Mouse (Mus musculus) spleen, adult 18-20 months (tissue): ENCODE data around the gene Eif3k.

Experiments used
- DNase-seq, 2 experiments: peaks; one replicate each; pipeline ENCODE4 v3.0.0; 2022; ENCODE audit warnings: mixed read lengths in 2 of 2

Eif3k gene

DNA sequence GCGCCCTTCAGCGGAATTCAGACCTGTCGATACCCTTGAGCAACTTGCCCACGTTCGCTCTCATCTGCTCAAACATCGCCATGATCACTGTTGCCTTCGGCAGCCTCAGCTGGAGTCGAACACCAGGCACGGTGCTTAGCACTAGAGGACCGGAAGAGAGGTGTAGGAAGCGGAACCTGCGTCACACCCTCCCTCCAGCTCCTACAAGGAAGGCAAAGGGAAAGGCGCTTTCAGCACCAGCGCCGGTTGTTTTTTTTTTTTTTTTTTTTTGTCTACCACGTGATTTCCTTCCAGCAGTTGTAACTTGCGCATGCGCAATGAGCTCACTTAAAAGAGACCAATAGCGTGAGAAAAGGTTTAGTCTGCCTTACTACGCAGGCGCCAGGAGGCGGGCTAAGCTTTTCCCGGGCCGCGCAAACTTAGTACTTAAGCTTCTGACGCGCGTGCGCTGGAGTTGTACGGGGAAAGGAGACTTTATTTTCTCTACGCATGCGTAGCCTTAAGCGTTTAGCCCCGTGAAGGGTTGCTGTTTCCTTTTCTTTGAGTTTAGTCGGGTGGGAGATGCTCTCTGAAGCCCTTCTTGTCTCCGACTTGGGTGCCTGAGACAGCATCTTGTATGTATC lies at the start of gene Eif3k, which contains the start of gene Map4k1:
TSS of gene Eif3k (minus strand) at position 214 of the 623 bp plus-strand sequence.
TSS of gene Map4k1 (plus strand) at position 400 of the 623 bp plus-strand sequence.
- DNase-seq = peak; percentile 90 to 91

DNA sequence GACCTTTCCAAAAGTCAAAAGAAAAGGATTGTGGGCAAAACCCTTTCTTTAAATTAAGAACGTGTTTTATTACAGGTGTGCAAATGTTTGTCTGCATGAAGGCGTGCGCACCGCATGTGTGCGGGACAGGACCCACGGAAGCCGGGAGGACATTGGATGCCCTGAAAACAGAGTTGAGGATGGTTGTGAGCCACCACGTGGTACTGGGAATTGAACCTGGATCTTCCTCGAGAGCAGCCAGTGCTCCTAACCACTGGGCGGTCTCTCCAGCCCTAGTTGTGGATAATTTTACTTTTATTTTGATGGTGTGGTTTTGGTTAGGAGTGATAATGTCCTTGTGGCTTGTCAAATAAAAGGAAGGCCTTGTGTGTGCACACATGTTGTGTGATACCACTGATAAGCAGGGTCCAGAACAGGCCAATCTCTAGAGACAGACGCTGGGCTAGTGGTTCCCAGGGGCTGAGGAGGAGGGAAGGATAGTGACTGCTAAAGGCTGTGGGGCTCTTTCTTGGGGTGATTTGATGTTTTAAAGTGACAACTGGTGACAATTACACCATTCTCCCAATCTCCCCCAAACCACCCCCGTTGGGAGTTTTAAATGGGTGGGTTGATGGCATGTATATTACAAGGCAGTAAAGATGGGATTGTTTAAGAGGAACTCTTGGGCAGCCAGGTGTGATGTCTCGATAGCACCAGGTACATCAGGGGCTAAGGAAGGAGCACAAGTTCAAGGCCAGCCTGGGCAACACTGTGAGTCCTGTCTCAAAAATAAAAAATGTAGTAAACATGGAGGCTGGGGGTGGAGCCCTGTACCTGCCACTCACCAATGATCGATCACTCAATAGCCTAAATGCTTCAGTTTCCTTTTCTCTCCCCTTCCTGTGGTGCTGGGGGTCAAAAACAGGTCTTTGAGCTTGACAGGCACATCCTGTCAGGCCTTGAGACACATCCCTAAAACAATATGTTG lies 48.3 kb upstream of the Eif3k start:
- DNase-seq = no peak

DNA sequence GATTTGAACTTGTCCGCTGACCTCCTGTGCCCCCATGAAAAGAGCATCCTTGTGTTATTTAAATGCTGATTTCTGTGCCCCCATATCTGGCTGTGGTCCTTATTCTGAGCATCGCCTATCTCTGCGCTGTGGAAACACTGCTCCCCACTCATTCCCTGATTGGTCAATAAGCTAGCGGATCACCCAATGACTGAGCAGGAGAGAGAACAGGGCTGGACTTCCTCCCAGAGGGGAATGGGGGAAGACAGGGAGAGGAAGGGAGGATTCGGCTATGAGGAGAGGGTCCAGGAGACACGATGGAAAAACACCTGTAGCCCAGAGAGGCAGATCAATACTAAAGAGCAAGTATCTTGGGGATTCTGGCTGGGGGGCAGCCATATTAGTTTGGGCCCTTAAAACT lies 47.1 kb upstream of the Eif3k start:
- no peak for DNase-seq

DNA sequence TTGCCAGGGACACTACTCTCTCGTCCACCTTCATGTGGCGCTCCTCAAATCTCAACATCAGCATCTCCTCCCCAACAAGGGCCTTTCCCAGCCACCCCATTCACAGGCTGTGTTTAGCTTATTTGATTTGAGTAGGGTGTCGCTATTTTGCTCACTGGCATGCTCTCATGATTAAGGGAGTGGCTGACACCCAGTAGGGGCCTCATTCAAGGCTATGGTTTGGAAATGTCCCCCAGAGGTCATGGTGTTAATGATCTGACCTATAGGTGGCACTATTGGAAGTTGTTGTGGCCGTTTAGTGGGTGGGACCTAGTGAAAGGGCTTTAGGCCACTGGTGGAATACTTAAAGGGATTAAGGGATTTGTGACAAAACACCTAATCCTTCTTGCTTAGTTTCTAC lies 45.1 kb upstream of the Eif3k start:
- DNase-seq = no peak

DNA sequence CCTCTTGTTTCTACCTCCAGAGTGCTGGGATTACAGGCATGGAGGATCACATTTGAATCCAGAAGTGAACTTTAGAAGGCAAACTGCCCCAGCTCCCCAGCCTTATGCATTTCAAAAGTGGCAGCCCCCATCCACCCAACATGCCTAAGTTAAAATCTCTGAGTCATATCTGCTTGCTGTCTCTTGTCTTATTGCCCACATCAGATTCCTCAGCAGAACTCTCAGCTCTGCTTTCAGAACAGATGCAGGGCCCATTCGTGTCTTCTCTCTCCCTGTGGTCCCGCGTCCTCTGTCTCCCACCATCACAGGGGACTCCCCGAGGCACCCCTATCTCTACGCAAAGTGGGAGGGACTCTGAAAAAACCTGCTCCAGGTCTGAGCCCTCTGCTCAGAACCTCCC lies 44.5 kb upstream of the Eif3k start:
- DNase-seq = no peak

DNA sequence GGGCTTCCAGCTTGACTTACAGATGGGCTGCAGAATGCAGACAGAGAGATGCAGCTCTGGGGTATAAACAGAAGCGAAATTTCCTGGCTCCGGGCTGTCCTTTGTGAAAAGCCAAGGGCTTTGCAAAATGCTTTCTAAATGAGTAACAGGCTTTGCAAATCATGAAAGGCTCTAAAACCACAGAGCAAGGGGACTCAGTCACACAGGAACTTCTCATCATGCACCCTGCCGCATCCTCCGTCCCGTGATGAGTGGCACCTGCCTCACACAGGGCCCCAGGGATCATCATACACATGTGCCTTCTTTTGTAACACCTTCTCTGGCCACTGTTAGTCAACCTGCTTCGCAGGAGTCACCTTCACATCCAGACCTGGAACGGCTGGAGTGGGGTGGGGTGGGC lies 43.9 kb upstream of the Eif3k start:
- no peak for DNase-seq

DNA sequence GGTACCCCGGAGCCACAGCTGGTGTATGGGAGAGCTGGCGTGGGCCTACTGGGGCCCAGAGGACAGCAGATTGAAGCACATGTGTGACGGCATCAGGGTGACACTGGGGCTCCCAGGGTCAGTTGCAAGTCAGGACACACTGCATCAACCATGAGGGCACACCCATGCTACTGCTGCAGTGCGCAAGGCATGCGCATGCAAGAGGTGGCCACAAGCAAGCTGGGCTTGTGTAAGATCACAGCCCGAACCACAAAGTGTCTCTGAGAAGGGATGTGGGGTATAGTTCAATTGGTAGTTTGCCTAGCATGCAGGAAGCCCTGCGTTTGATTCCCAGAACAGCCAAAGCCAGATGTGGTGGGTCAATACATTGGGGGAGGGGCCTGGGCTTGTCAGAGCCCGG lies 41.9 kb upstream of the Eif3k start:
- DNase-seq = no peak

DNA sequence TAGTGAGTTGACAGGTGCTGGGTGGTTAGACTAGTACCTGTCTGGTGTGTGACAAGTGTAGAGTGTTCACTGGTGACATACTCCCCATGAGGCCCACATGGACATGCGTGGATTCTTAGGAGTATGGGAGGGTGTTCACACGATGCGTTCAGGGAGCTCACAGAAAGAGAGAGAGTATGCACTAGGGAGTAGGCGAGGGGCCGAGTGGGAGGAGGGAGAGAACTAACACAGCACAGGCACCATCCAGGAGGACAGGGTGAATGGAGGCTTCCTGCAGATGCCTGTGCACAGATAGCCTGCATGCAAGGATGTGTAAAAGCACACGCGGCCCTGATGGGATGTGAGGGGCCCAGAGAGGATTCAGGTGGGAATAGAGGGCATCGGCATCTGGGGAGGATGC lies 40.8 kb upstream of the Eif3k start:
- DNase-seq = no peak

DNA sequence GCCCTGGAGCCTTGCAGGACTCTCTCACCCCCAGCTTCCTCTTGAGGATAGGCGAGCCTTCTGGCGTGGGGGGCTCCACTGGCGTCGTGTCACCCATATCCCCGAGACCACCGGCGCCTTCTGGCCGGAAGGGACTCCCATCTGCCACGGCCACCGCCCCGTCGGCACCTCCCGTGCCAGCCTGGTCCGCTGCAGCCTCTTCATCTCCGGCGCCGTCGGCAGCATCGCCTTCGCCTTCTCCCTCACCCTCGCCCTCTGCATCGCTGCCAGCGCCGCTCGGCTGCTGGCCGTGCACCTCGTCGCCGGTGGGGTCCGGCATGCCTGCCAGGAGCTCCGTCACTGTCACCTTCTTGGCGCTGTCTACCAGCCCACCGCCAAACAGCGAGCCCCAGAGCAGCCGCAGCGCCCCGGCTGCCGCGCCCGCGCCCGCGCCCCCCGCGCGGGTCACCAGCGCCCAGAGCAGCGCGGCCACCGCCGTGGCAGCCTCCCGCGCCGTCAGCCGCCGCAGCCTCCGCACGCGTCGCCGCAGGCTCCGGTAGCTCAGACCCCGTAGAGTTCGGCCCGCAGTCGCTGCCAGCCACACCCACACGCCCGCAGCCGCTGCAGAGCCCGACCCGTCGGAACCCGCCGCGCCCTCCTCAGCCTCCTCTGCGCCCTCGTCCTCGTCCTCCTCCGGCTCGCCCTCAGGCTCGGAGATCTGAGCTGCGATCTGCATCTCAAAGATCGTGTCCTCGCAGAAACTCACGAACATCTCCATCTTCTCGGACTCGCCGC lies 38.0 kb upstream of the Eif3k start:
- DNase-seq = peak in 1 of 2 experiments; percentile 21

DNA sequence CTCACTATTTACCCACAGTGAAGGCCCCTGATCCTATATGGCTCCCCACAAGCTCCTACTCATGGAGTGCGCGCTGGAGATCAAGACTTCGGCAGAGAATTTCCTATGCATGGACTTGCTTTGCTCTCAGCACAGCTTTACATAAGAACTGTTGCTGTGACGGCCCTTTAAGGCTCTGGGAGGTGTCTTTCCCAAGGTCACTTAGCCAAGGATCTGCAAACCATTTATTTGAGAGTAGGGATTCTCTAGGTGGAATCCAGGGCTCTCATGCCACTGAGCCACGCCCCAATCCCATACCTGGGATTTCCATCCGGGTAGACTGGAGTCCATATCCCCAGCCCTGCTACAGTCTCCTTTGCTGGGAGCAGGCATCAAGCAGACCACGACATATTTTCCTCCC lies 35.6 kb upstream of the Eif3k start:
- DNase-seq = no peak

DNA sequence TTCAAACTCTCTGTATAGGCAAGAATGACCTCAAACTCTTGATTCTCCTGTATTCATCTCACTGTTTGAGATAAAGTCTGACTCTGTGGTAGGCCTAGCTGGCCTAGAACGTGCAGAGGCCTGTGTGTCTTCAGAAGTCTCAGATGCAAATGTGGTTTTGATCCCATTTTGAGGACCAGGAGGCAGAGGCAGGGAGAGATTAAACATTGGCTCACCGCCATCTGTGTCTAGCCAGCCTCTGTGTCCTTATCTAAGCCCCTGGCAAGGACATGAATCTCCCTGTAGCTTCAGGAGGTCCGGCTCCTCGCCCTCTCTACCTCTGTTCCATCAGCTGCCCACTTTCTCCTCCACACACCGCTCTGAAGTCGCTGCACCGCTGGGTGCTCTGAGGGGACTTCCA lies 34.8 kb upstream of the Eif3k start:
- DNase-seq = no peak

DNA sequence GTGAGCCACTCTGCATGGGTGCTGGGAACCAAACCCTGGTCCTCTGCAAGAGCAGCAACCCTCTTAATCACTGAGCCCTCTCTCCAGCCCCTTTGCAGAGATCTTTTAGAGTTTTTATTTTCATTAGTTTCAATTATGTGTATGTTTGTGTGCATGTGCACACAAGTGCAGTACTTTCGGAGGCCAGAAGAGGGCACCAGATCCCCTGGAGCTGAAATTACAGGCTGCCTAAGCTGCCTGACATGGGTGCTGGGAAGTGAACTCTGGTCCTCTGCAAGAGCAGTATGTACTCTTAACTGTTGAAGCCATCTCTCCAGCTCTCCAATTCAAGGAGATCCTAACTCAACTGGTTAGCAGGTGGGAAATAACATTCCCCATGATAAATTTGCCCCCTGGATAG lies 33.3 kb upstream of the Eif3k start:
- DNase-seq = no peak

DNA sequence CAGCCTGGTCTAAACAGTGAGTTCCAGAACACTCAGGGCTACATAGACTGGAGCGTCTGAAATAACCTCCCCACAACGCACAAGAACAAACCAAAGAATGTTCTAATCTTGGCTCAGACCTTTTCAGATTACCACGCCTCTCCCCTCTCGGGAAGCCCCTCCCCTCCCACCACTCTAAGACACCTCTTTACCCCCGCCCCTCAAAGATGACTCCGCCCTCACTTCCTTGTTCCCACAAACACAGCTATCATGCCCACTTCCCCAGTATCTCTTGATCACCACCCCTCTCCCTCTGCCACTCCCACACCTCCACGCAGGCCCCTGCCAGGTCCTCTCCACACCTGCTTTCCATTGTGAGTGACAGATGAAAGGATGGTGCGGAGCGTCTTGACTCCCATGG lies 27.1 kb upstream of the Eif3k start:
- peak; percentile 58 to 64 for DNase-seq

DNA sequence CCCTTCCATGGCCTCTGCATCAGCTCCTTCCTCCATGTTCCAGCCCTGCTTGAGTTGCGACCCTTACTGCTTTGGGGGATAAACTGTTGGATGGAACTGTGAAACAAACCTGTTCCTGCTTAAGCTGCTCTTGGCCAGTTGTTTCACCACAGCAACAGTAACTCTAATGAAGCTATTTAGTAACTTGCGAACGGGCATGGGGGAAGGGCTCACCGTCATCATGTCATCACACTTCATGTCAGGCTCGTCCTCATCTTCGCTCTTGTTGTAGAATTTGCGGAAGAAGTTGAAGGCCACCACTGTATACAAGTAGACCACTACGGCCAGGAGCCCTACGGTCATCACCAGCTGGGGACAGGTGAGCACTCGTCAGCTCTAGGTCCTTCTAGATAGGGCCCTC lies 26.5 kb upstream of the Eif3k start:
- no peak for DNase-seq

DNA sequence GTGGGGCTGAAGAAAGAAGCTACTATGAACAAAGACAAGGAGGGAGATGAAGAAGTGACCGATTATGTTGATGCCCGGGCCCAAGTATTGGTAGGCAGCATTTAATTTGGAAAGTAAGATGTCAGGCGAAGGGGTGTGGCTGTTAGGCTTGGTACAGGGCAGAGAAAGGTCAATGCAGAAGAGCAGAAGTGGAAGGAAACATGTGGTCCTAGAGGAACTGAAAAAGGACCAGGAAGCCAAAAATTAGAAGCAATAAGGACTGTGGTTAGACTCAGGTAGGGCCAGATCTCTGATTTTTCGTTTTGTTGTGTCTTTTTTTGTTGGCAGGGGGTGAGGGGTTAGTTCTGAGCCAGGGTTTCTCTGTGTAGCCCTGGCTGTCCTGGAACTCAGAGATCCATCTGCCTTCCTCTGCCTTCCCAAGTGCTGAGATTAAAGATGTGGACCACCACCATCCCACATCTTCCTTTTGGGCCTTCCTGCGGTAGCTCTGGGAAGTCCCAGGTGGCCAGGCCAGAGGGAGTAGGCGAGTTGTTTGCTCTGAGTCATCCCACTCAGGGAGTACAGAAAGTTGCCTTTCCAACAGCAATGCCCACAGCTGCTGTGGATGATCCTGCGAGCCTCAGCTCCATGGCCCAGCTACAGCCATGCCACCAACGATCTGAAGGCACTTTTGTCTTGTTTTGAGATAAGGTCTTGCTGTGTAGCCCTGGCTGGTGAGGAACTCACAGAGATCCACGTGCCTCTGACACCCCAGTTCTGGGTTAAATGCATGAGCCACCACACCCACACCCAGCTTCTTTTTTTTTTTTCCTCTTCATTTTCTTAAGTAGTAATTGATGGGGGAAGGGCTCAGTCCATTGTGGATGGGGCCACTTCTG lies 25.8 kb upstream of the Eif3k start:
- DNase-seq = no peak

DNA sequence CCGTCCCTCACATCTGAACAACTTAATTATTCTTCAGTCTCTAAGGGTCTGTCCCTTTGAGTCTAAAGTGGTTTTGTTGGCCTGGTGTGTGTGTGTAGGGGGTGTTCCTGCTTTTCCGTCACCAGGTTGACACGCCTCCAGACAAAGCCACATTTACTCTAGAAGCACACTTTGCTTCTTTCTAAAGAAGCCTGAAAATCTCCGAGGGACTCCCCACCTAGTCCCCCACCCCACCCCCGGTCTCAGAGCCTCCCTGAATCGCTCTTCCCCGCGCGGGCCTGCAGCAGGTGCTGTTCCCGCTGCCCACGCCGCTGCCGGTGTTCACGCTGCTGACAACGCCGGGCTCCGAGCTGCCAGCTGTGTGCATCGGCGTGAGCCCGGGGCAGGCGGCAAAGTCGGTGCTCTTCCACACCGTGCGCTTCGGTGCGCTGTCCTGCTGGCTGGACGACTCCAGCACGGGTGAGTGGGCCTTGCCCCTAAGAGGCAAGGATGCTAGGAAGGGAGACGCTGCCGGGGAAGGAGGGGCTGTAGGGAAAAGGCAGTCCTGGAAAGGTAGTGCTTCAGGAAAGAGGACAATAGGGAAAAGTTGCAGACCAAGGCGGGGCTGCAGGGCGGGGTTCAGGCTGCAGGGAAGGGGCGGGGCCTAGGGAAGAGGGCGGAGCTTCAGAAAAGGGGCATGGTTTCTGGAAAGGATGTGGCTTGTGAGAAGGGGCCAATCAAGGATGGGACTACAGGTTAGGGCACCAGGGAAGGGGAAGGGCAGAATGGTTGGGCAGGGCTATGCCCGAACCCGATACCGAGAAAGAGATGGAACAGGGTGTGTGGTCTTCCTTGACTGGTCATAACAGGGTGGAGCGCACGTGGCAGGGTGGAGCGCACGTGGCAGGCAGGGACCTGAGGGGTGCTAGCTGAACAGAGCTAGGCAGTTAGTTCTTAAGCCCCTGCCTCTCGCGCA lies 19.3 kb upstream of the Eif3k start:
- peak; percentile 86 to 92 for DNase-seq

DNA sequence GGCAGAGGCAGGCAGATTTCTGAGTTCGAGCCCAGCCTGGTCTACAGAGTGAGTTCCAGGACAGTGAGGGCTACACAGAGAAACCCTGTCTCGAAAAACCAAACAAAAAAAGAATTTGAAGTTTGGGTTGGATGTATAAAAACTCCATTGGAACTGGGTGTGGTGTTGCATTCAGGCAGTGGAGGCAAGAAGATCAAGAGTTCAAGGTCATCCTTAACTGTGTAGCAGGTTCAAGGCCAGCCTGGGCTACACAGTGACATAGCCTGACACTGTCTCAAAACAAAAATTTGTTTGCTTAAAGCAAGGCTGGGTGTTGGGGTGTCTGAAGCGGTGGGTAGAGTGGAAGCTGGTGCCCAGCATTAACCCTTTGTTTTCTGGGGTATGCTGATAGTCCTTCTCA lies 11.7 kb upstream of the Eif3k start:
- DNase-seq = no peak

DNA sequence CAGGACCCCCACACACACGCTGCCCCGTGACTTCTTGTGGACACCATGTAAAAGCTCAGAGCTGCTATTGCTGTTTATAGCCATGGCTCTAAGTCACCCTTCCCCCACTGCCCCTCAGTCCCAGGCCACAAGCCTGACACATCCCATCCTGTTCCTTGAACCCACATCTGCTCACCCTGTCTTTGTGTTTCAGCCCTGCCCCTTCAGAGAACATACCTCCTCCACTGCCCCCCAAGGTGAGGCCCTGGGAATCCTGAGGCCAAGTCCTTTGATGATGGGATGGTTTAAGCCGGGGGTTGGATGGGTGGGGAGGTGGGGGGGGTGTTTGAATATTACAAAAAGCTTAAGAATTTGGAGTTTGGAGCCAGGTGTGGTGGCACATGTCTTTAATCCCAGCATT lies 11.3 kb upstream of the Eif3k start:
- no peak for DNase-seq

DNA sequence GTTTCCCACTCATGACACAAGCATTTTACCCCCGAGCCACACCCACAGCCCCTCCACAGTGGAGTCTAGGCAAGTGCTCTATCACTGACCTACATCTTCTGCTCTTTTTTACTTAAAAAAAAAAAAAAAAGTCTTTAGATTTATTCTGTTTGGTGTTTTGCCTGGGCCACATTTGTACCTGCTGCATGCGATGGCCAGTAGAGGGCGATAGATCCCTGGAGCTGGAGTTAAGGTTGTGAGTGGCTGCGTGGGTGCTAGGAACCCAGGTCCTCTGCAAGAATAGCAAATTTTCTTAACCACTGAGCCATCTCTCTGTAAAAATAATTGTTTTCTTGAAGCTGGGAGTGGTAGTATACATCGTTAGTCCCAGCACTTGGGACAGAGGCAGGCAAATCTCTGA lies 10.0 kb upstream of the Eif3k start:
- no peak for DNase-seq

DNA sequence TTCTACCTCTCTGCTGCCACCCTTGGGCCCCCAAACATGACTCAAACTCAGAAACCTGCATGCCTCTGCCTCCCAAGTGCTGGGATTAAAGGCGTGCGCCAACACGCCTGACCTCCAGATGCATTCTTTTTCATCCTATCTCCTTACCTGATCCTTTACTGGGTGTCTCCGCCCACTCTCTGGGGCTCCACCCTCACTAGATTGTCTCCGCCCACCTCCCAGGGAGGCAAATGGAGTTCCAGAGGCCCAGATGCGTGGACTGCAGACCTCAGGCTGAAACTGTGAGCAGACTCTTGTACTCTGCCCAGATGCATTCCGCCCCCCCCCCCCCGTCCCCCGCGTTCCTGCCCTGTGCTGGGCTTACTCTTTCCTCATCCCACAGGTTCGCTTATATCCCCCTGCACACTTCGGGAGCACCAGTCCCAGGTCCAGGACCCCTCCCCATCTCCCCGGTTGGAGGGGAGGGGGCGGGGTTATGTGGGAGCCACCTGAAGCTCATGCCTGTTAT lies 9.2 kb upstream of the Eif3k start:
- DNase-seq = no peak

DNA sequence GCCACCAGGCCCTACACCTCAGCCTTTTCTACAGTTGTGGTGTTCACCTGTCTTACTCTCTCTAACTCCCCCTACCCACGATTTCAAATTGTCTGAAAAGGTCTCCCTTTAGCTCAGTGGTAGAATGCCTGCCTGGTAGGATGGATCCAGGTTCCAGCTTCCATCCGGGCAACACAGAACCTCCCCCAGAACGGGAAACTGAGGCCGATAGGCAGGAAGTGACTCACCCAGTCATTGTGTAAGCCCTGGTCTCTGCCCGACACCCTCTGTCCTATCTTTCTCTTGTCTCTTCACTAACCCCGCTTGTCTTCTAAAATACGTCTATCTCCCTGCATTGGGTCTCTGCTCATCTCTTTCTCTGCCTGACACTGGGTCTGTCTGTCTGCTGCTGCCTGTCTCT lies 3.5 kb upstream of the Eif3k start:
- DNase-seq = no peak
